Mouse (Mus musculus) embryonic fibroblast, embryonic 13.5 days (primary cell): Measurements from ENCODE around the gene Atf6.

ENCODE experiments used
- CTCF ChIP-seq: IDR thresholded peaks from 2 replicates; pipeline ENCODE4 v1.5.1; 2011; ENCODE audit warnings: mild to moderate bottlenecking, control low read depth, low read length, moderate library complexity, borderline replicate concordance; ENCODE audit not compliant: insufficient read depth
- POLR2A ChIP-seq: IDR thresholded peaks from 2 replicates; pipeline ENCODE4 v1.6.1; 2011; ENCODE audit warnings: low read depth, mild to moderate bottlenecking, control low read depth, low read length, moderate library complexity

DNA sequence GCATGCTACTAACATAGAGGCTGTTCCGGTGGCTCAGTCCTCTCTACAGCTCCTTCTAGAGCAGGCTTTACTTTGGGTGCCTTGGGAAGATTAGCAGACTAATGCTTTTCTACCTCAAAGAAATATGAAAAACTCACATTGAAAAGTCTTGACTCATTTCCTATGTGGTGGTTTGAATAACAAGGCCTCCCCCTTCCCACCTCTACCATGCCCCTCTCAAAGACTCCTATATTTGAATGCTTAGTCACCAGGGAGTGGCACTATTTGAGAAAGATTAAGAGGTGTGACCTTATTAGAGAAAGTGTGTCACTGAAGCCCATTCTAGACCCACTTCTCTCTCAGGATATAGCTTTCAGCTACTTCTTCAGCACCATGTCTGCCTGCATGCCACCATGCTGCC lies 37.8 kb downstream of the Atf6 start:
- TF ChIP-seq CTCF (no peak), POLR2A (no peak)
